Mouse (Mus musculus): ENCODE measurements at regions not wholly inside any gene's neighbourhood (a gene's known extent, or its start where the extent isn't known, plus 50 kb on each side); places are given as distances from the start of the nearest gene placed in this dataset.

GRCm38 (mm10) chr16:5765143-5765542 is 120.0 kb upstream of the Rbfox1 start:
- TF ChIP-seq POLR2A (IDR thresholded peaks at IDR 0.05; ENCODE audit: borderline replicate concordance, extremely low read depth, low read depth, low read length) (no peak), CTCF (IDR thresholded peaks at IDR 0.05; ENCODE audit: insufficient read depth, low read length) (no peak)
